Mouse (Mus musculus): ENCODE measurements around the gene D430042O09Rik. TPM values are rescaled to one million over a fixed set of nuclear protein-coding genes. Genes with fewer than 3 reads are reported as not detected.

D430042O09Rik gene
- 6.4 and 9.3 TPM in 2 replicates for polyA plus RNA-seq (2015; fragmentation: Nextera tagmentation; extraction: Ambion mirVana)

- H3K4me2 ChIP-seq (ENCODE audit: low read length) = peak within 1 kb of the TSS; percentile 83
- peak; percentile 99 for ATAC-seq
- WGBS = under 1% methylated on average over 44 of the region's 45 CpGs
- no peaks in the 10 kb centered on the region for H3K27me3 ChIP-seq (ENCODE audit: control insufficient read depth, insufficient read depth, low read depth, low read length)
- H3K4me1 ChIP-seq (ENCODE audit: control insufficient read depth, insufficient read depth, low read length) = peaks cover 31% of the 10 kb centered on the region
- peak within 1 kb of the TSS; percentile 91 for H3K9ac ChIP-seq (ENCODE audit: low read depth, low read length)
- H3K36me3 ChIP-seq (ENCODE audit: control insufficient read depth, insufficient read depth, low read length) = peaks cover 3% of the 10 kb centered on the region
- peak within 1 kb of the TSS; percentile 90 for H3K27ac ChIP-seq (ENCODE audit: low read length)
- peak within 1 kb of the TSS; percentile 80 for H3K4me3 ChIP-seq (ENCODE audit: low read depth, low read length)
- H3K9me3 ChIP-seq (replicated peaks; ENCODE audit: control insufficient read depth, low read length, poor library complexity, severe bottlenecking) = no peaks in the 10 kb centered on the region
Measured at GRCm38 (mm10) chr7:125707593-125708022, at the start of gene D430042O09Rik, which contains the start of gene Gtf3c1. Gene D430042O09Rik (plus strand): TSS chr7:125707888. Gene Gtf3c1 (minus strand): TSS chr7:125707780.

GRCm38 (mm10) chr7:125663654-125664053 is 44.0 kb upstream of the D430042O09Rik start:
- H3K27me3 ChIP-seq (ENCODE audit: control insufficient read depth, insufficient read depth, low read depth, low read length) = no peaks in the 10 kb centered on the region
- H3K9ac ChIP-seq (ENCODE audit: low read depth, low read length) = no peak overlapping the region
- WGBS = 85% methylated on average over 3 of the region's 3 CpGs
- no peak overlapping the region for H3K4me2 ChIP-seq (ENCODE audit: low read length)
- H3K4me1 ChIP-seq (ENCODE audit: control insufficient read depth, insufficient read depth, low read length) = no peaks in the 10 kb centered on the region
- H3K9me3 ChIP-seq (replicated peaks; ENCODE audit: control insufficient read depth, low read length, poor library complexity, severe bottlenecking) = no peaks in the 10 kb centered on the region
- no peak overlapping the region for H3K4me3 ChIP-seq (ENCODE audit: low read depth, low read length)
- H3K36me3 ChIP-seq (ENCODE audit: control insufficient read depth, insufficient read depth, low read length) = peaks cover 49% of the 10 kb centered on the region
- ATAC-seq = no peak
- no peak overlapping the region for H3K27ac ChIP-seq (ENCODE audit: low read length)

GRCm38 (mm10) chr7:125670865-125671264 is 36.8 kb upstream of the D430042O09Rik start:
- no peak overlapping the region for H3K4me3 ChIP-seq (ENCODE audit: low read depth, low read length)
- H3K9ac ChIP-seq (ENCODE audit: low read depth, low read length) = no peak overlapping the region
- no peaks in the 10 kb centered on the region for H3K9me3 ChIP-seq (replicated peaks; ENCODE audit: control insufficient read depth, low read length, poor library complexity, severe bottlenecking)
- H3K4me1 ChIP-seq (ENCODE audit: control insufficient read depth, insufficient read depth, low read length) = no peaks in the 10 kb centered on the region
- H3K4me2 ChIP-seq (ENCODE audit: low read length) = no peak overlapping the region
- peaks cover 69% of the 10 kb centered on the region for H3K36me3 ChIP-seq (ENCODE audit: control insufficient read depth, insufficient read depth, low read length)
- no peak overlapping the region for H3K27ac ChIP-seq (ENCODE audit: low read length)
- no peaks in the 10 kb centered on the region for H3K27me3 ChIP-seq (ENCODE audit: control insufficient read depth, insufficient read depth, low read depth, low read length)
- 89% methylated on average over 6 of the region's 6 CpGs for WGBS
- ATAC-seq = no peak

- Histone ChIP-seq H3K27ac (ENCODE audit: low read length) (no peak overlapping the region), H3K27me3 (ENCODE audit: control insufficient read depth, insufficient read depth, low read depth, low read length) (no peaks in the 10 kb centered on the region), H3K4me1 (ENCODE audit: control insufficient read depth, insufficient read depth, low read length) (no peaks in the 10 kb centered on the region), H3K9ac (ENCODE audit: low read depth, low read length) (no peak overlapping the region), H3K9me3 (replicated peaks; ENCODE audit: control insufficient read depth, low read length, poor library complexity, severe bottlenecking) (no peaks in the 10 kb centered on the region), H3K4me3 (ENCODE audit: low read depth, low read length) (no peak overlapping the region), H3K36me3 (ENCODE audit: control insufficient read depth, insufficient read depth, low read length) (peaks cover 73% of the 10 kb centered on the region), H3K4me2 (ENCODE audit: low read length) (no peak overlapping the region)
- no peak for ATAC-seq
- 92% methylated on average over 8 of the region's 8 CpGs for WGBS
Measured at GRCm38 (mm10) chr7:125671396-125671795, 36.3 kb upstream of the D430042O09Rik start.

GRCm38 (mm10) chr7:125674916-125675315 is 32.8 kb upstream of the D430042O09Rik start:
- WGBS = 83% methylated on average over 2 of the region's 2 CpGs
- H3K4me2 ChIP-seq (ENCODE audit: low read length) = no peak overlapping the region
- H3K36me3 ChIP-seq (ENCODE audit: control insufficient read depth, insufficient read depth, low read length) = peaks cover 69% of the 10 kb centered on the region
- H3K27ac ChIP-seq (ENCODE audit: low read length) = no peak overlapping the region
- H3K4me3 ChIP-seq (ENCODE audit: low read depth, low read length) = no peak overlapping the region
- H3K9ac ChIP-seq (ENCODE audit: low read depth, low read length) = no peak overlapping the region
- H3K4me1 ChIP-seq (ENCODE audit: control insufficient read depth, insufficient read depth, low read length) = no peaks in the 10 kb centered on the region
- no peaks in the 10 kb centered on the region for H3K27me3 ChIP-seq (ENCODE audit: control insufficient read depth, insufficient read depth, low read depth, low read length)
- ATAC-seq = no peak
- no peaks in the 10 kb centered on the region for H3K9me3 ChIP-seq (replicated peaks; ENCODE audit: control insufficient read depth, low read length, poor library complexity, severe bottlenecking)

- no peak overlapping the region for H3K27ac ChIP-seq (ENCODE audit: low read length)
- ATAC-seq = no peak
- WGBS = 48% methylated on average over 8 of the region's 8 CpGs
Measured at GRCm38 (mm10) chr7:125678756-125679155, 28.9 kb upstream of the D430042O09Rik start.

GRCm38 (mm10) chr7:125679936-125680335 is 27.8 kb upstream of the D430042O09Rik start:
- no peaks in the 10 kb centered on the region for H3K9me3 ChIP-seq (replicated peaks; ENCODE audit: control insufficient read depth, low read length, poor library complexity, severe bottlenecking)
- ATAC-seq = no peak
- no peak overlapping the region for H3K27ac ChIP-seq (ENCODE audit: low read length)
- H3K9ac ChIP-seq (ENCODE audit: low read depth, low read length) = no peak overlapping the region
- no peak overlapping the region for H3K4me2 ChIP-seq (ENCODE audit: low read length)
- no peaks in the 10 kb centered on the region for H3K27me3 ChIP-seq (ENCODE audit: control insufficient read depth, insufficient read depth, low read depth, low read length)
- 55% methylated on average over 9 of the region's 9 CpGs for WGBS
- peaks cover 43% of the 10 kb centered on the region for H3K36me3 ChIP-seq (ENCODE audit: control insufficient read depth, insufficient read depth, low read length)
- no peaks in the 10 kb centered on the region for H3K4me1 ChIP-seq (ENCODE audit: control insufficient read depth, insufficient read depth, low read length)
- H3K4me3 ChIP-seq (ENCODE audit: low read depth, low read length) = no peak overlapping the region

More at GRCm38 (mm10) chr7:125678756-125679155, 28.9 kb upstream of the D430042O09Rik start:
- Histone ChIP-seq H3K9me3 (replicated peaks; ENCODE audit: control insufficient read depth, low read length, poor library complexity, severe bottlenecking) (no peaks in the 10 kb centered on the region), H3K4me1 (ENCODE audit: control insufficient read depth, insufficient read depth, low read length) (no peaks in the 10 kb centered on the region), H3K4me3 (ENCODE audit: low read depth, low read length) (no peak overlapping the region), H3K9ac (ENCODE audit: low read depth, low read length) (no peak overlapping the region; the same call in 1 of the 2 replicates), H3K36me3 (ENCODE audit: control insufficient read depth, insufficient read depth, low read length) (peaks cover 53% of the 10 kb centered on the region), H3K27me3 (ENCODE audit: control insufficient read depth, insufficient read depth, low read depth, low read length) (no peaks in the 10 kb centered on the region), H3K4me2 (ENCODE audit: low read length) (no peak overlapping the region)

- no peak for ATAC-seq
- H3K9ac ChIP-seq (ENCODE audit: low read depth, low read length) = no peak overlapping the region
- no peak overlapping the region for H3K4me2 ChIP-seq (ENCODE audit: low read length)
- no peaks in the 10 kb centered on the region for H3K4me1 ChIP-seq (ENCODE audit: control insufficient read depth, insufficient read depth, low read length)
- no peak overlapping the region for H3K4me3 ChIP-seq (ENCODE audit: low read depth, low read length)
- H3K9me3 ChIP-seq (replicated peaks; ENCODE audit: control insufficient read depth, low read length, poor library complexity, severe bottlenecking) = no peaks in the 10 kb centered on the region
- no peak overlapping the region for H3K27ac ChIP-seq (ENCODE audit: low read length)
- H3K27me3 ChIP-seq (ENCODE audit: control insufficient read depth, insufficient read depth, low read depth, low read length) = no peaks in the 10 kb centered on the region
- 89% methylated on average over 4 of the region's 4 CpGs for WGBS
- H3K36me3 ChIP-seq (ENCODE audit: control insufficient read depth, insufficient read depth, low read length) = peaks cover 74% of the 10 kb centered on the region
Measured at GRCm38 (mm10) chr7:125690516-125690915, 17.2 kb upstream of the D430042O09Rik start.

GRCm38 (mm10) chr7:125694056-125694455 is 13.6 kb upstream of the D430042O09Rik start:
- 88% methylated on average over 5 of the region's 5 CpGs for WGBS
- ATAC-seq = no peak
- no peaks in the 10 kb centered on the region for H3K4me1 ChIP-seq (ENCODE audit: control insufficient read depth, insufficient read depth, low read length)

More at GRCm38 (mm10) chr7:125694056-125694455, 13.6 kb upstream of the D430042O09Rik start:
- Histone ChIP-seq H3K27ac (ENCODE audit: low read length) (no peak overlapping the region), H3K9me3 (replicated peaks; ENCODE audit: control insufficient read depth, low read length, poor library complexity, severe bottlenecking) (no peaks in the 10 kb centered on the region; the same call in 1 of the 2 replicates), H3K4me2 (ENCODE audit: low read length) (no peak overlapping the region), H3K27me3 (ENCODE audit: control insufficient read depth, insufficient read depth, low read depth, low read length) (no peaks in the 10 kb centered on the region), H3K4me3 (ENCODE audit: low read depth, low read length) (no peak overlapping the region), H3K36me3 (ENCODE audit: control insufficient read depth, insufficient read depth, low read length) (peaks cover 88% of the 10 kb centered on the region), H3K9ac (ENCODE audit: low read depth, low read length) (no peak overlapping the region)

Measured in midbrain, embryonic 16.5 days (tissue).